Mouse (Mus musculus) liver, postnatal 0 days (tissue): Measurements from ENCODE around the gene Dzip1. TPM values are rescaled to one million over a fixed set of nuclear protein-coding genes. Genes with fewer than 3 reads are reported as not detected.

ENCODE experiments used
- ATAC-seq: fragments of 200-750 bp; cut with Nextera tagmentation; 2 replicates; pipeline ENCODE4 v1.8.0; 2017; ENCODE audit warnings: mild to moderate bottlenecking, moderate library complexity
- DNase-seq: peaks from one replicate; pipeline ENCODE4 v3.0.0-alpha.2; 2016
- H3K27ac ChIP-seq: fragments of 300-500 bp; sonication (generic); 2 replicates; pipeline ENCODE4 v1.5.1; 2014; ENCODE audit warnings: antibody characterized with exemption, moderate library complexity, mild to moderate bottlenecking, low read depth
- H3K27me3 ChIP-seq: fragments of 300-500 bp; sonication (generic); 2 replicates; pipeline ENCODE4 v1.6.1; 2014; ENCODE audit warnings: low read length, control low read depth, mixed read lengths; ENCODE audit not compliant: insufficient read depth
- H3K36me3 ChIP-seq: fragments of 300-500 bp; sonication (generic); replicated peaks from 2 replicates; pipeline ENCODE4 v1.6.1; 2014; ENCODE audit warnings: mild to moderate bottlenecking, control low read depth, low read length, moderate library complexity, mixed read lengths; ENCODE audit not compliant: insufficient read depth
- H3K4me1 ChIP-seq: fragments of 300-500 bp; sonication (generic); 2 replicates; pipeline ENCODE4 v1.6.1; 2014; ENCODE audit warnings: antibody characterized with exemption, mild to moderate bottlenecking, control low read depth; ENCODE audit not compliant: insufficient read depth
- H3K4me2 ChIP-seq: fragments of 300-500 bp; sonication (generic); 2 replicates; pipeline ENCODE4 v1.6.1; 2014; ENCODE audit warnings: low read depth, mild to moderate bottlenecking, low read length, moderate library complexity, mixed read lengths
- H3K4me3 ChIP-seq: fragments of 300-500 bp; sonication (generic); 2 replicates; pipeline ENCODE4 v1.5.1; 2014; ENCODE audit warnings: low read depth, low read length
- H3K9ac ChIP-seq: fragments of 300-500 bp; sonication (generic); replicated peaks from 2 replicates; pipeline ENCODE4 v1.6.1; 2014; ENCODE audit warnings: mild to moderate bottlenecking, moderate library complexity
- H3K9me3 ChIP-seq: fragments of 300-500 bp; sonication (generic); 2 replicates; pipeline ENCODE4 v1.6.1; 2016; ENCODE audit warnings: mild to moderate bottlenecking, control low read depth, low read length, mixed read lengths
- CTCF ChIP-seq: sonication (generic); IDR thresholded peaks from 2 replicates; pipeline ENCODE4 v1.5.1; 2016; ENCODE audit warnings: antibody characterized with exemption, low read depth
- EP300 ChIP-seq: IDR thresholded peaks from 2 replicates; pipeline ENCODE4 v1.6.1; 2016; ENCODE audit warnings: antibody characterized with exemption, low read depth, mild to moderate bottlenecking
- WGBS: fragments of 180-500 bp; shearing (Covaris S2); extraction: QIAGEN DNeasy Blood & Tissue Kit; methylation state at CpG from one replicate; pipeline ENCODE4 v1.1.7; 2014; ENCODE audit not compliant: insufficient replicate concordance; 5-methylcytosine and 5-hydroxymethylcytosine counted together
- polyA plus RNA-seq: library from polyadenylated mRNA; unstranded; fragments of >200 nt; fragmentation: Nextera tagmentation; extraction: Ambion mirVana; gene quantifications from 2 replicates; pipeline ENCODE4 v1.2.1, GENCODE M21; 2015

Gene Dzip1
- polyA plus RNA-seq, 1 experiment from 2014 or later: 0.42 TPM

DNA sequence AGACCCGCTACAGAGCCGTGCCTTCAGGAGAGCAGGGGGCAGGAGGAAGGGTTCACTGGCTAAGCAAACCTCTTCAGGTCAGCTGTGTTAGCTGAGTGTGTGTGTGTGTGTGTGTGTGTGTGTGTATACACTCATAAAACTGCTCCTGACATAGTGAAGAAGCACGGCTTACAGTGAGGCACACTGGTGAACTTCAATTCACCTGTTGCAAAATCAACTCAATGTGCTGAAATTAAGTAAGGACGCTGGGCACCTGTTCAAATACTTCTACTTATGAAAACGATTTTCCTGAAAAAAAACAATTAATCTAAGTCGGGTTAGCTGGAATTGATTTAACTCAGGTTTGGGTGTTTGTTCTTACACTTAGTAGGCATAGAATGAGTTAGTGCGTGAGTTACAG is 77.1 kb downstream of the Dzip1 start:
- no peak overlapping the region for H3K4me2 ChIP-seq
- TF ChIP-seq EP300 (no peak), CTCF (no peak)
- WGBS: 60% methylated on average over 7 of the region's 7 CpGs
- no peak overlapping the region for H3K27ac ChIP-seq
- H3K9ac ChIP-seq: no peak overlapping the region
- H3K4me1 ChIP-seq: 0 out of 2 replicates have a peak, but pooled peaks cover 3% of the 10 kb centered on the region
- 0 out of 2 replicates have a peak, but pooled peaks cover 4% of the 10 kb centered on the region for H3K27me3 ChIP-seq
- DNase-seq (no peak), ATAC-seq (peak; percentile 54; the same call in 1 of the 2 replicates)
- H3K9me3 ChIP-seq: no peaks in the 10 kb centered on the region
- H3K4me3 ChIP-seq: no peak overlapping the region
- no peaks in the 10 kb centered on the region for H3K36me3 ChIP-seq

DNA sequence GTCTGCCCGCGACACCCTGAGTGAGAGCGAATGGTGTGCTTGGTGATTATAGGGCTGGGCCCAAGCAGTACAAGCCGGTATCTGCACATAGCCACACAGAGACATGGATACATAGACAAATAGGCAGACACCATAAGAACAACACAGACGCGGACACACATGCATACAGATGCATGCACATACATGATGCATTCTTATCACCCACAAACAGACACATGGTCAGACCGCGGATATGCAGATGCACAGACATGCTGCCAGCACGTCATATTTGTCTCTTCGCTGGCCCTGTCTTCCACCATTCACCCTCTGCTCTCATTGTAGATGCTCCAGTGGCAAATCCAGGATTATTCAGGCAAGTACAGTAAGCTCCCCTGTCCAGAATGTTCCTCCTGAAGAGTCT is 78.4 kb downstream of the Dzip1 start:
- Histone ChIP-seq H3K4me3 (no peak overlapping the region), H3K4me1 (0 out of 2 replicates have a peak, but pooled peaks cover 3% of the 10 kb centered on the region), H3K9ac (no peak overlapping the region), H3K27me3 (0 out of 2 replicates have a peak, but pooled peaks cover 4% of the 10 kb centered on the region), H3K9me3 (no peaks in the 10 kb centered on the region), H3K36me3 (no peaks in the 10 kb centered on the region), H3K27ac (no peak overlapping the region), H3K4me2 (no peak overlapping the region)
- WGBS: 85% methylated on average over 10 of the region's 10 CpGs
- ATAC-seq (no peak), DNase-seq (no peak)
- TF ChIP-seq CTCF: no peak
- TF ChIP-seq EP300: no peak

DNA sequence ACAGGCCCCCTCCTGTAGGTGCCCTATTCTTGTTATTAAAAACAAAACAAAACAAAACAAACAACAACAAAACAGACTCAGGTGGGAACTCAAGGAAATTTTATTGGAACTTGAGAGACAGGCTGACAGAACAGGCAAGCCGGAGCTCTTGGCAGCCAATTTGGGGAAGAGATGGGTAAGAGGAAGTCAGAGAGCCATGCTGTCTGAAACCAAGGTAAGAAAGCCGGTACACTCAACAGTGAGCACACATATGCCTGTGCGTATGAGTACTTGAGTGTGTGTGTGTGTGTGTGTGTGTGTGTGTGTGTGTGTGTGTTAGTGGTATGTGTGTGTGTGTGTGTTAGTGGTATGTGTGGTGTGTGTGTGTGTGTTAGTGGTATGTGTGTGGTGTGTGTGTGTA is 82.9 kb downstream of the Dzip1 start:
- no peaks in the 10 kb centered on the region for H3K9me3 ChIP-seq
- TF ChIP-seq CTCF (no peak), EP300 (no peak)
- 0 out of 2 replicates have a peak, but pooled peaks cover 4% of the 10 kb centered on the region for H3K4me1 ChIP-seq
- 53% methylated on average over 3 of the region's 3 CpGs for WGBS
- no peak for DNase-seq
- H3K27ac ChIP-seq: no peak overlapping the region
- H3K36me3 ChIP-seq: no peaks in the 10 kb centered on the region
- ATAC-seq: no peak
- H3K27me3 ChIP-seq: 0 out of 2 replicates have a peak, but pooled peaks cover 4% of the 10 kb centered on the region
- no peak overlapping the region for H3K9ac ChIP-seq
- H3K4me3 ChIP-seq: no peak overlapping the region
- H3K4me2 ChIP-seq: no peak overlapping the region

DNA sequence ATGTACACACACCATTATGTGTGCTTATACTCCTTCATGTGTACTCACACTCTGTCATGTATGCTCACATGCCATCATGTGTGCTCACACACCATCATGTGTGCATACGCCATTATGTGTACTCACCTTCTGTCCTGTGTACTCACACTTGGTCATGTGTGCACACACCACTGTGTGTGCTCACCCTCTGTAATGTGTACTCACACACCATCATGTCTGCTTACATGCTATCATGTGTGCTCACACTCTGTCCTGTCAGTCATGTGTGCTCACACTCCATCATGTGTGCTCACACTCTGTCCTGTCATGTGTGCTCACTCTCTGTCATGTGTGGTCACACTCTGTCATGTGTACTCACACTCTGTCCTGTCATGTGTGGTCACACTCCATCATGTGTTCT is 85.2 kb downstream of the Dzip1 start:
- H3K9me3 ChIP-seq: no peaks in the 10 kb centered on the region
- no peak for TF ChIP-seq CTCF
- no peak for TF ChIP-seq EP300
- 0 out of 2 replicates have a peak, but pooled peaks cover 8% of the 10 kb centered on the region for H3K4me1 ChIP-seq
- H3K4me3 ChIP-seq: no peak overlapping the region
- H3K36me3 ChIP-seq: no peaks in the 10 kb centered on the region
- no peaks in the 10 kb centered on the region for H3K27me3 ChIP-seq
- DNase-seq (no peak), ATAC-seq (no peak)
- no peak overlapping the region for H3K27ac ChIP-seq
- 85% methylated on average over 1 of the region's 1 CpGs for WGBS
- H3K4me2 ChIP-seq: no peak overlapping the region
- no peak overlapping the region for H3K9ac ChIP-seq

DNA sequence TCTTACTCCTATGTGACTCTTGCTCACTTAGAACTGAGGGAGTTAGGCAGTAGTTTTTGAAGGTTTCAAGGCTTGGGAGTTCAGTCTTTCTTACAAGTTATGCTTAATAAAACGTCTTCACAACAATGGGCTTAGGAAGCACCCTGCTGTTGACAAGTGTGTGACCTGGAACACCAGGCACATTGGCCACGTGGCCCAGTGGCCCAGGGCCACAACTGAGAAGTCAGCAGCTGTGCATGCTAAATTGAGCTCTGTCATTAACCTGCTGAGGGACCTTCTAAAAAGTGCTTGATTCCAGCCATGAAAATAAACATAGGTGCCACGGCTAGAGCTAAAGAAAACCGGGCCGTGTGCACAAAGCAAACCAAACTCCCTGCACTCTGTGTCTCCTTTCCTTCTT is 85.8 kb downstream of the Dzip1 start:
- ATAC-seq (peak; percentile 64), DNase-seq (no peak)
- Histone ChIP-seq H3K4me1 (0 out of 2 replicates have a peak, but pooled peaks cover 10% of the 10 kb centered on the region), H3K9me3 (no peaks in the 10 kb centered on the region), H3K4me3 (no peak overlapping the region), H3K4me2 (no peak overlapping the region), H3K27ac (no peak overlapping the region), H3K9ac (no peak overlapping the region), H3K27me3 (no peaks in the 10 kb centered on the region), H3K36me3 (no peaks in the 10 kb centered on the region)
- no peak for TF ChIP-seq CTCF
- TF ChIP-seq EP300: no peak
- 60% methylated on average over 5 of the region's 5 CpGs for WGBS

DNA sequence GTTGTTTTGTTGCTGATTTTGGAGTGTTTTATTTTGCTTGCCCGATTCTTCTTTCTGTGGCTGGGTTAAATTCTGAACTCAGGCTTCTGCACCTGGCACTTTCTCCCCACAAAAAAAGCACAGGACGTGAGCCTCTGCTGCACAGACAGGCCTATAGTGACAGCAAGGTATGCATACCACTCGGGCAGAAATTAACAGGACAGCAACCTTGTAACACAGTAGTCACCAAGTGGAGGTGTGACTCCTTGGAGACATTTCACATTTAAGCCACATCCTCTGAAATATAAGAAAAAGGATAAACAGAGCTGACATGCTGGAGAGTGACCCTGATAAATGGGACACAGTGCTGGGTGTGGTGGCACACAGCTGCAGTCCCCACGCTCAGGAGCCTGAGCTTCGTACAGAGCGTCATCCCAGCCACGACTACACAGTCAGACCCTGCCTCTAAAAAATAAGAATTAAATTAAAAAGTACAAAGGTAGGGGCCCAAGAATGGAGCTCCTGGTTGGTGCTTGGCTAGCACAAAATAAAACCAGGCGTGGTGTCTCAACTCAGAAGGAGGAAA is 86.6 kb downstream of the Dzip1 start:
- no peak overlapping the region for H3K4me3 ChIP-seq
- DNase-seq: no peak
- H3K27ac ChIP-seq: no peak overlapping the region
- no peaks in the 10 kb centered on the region for H3K36me3 ChIP-seq
- H3K4me1 ChIP-seq: 0 out of 2 replicates have a peak, but pooled peaks cover 11% of the 10 kb centered on the region
- 71% methylated on average over 8 of the region's 8 CpGs for WGBS
- H3K27me3 ChIP-seq: no peaks in the 10 kb centered on the region
- H3K4me2 ChIP-seq: no peak overlapping the region
- TF ChIP-seq CTCF (no peak), EP300 (no peak)
- no peaks in the 10 kb centered on the region for H3K9me3 ChIP-seq
- no peak overlapping the region for H3K9ac ChIP-seq
- no peak for ATAC-seq
